Mouse (Mus musculus): ENCODE data around the gene Scand1.

GRCm38 (mm10) chr2:156340078-156340477 lies 27.6 kb upstream of the Scand1 start:
- TF ChIP-seq POLR2A (IDR thresholded peaks at IDR 0.05; ENCODE audit: extremely low read depth, insufficient read depth, low read length) (no peak), CTCF (IDR thresholded peaks at IDR 0.05; ENCODE audit: low read depth, low read length) (no peak)

Measured in liver, adult 2 months (tissue).